Mouse (Mus musculus): ENCODE data around the gene Ehmt1.

Gene Ehmt1

GRCm38 (mm10) chr2:24910481-24910880, 8.9 kb downstream of the Ehmt1 start:
- no peak for DNase-seq

- no peak for DNase-seq
These were observed 13.7 kb downstream of the Ehmt1 start for GRCm38 (mm10) chr2:24905653-24906155.

- no peak for DNase-seq
These were observed 14.4 kb downstream of the Ehmt1 start for GRCm38 (mm10) chr2:24904823-24905652.

DNA sequence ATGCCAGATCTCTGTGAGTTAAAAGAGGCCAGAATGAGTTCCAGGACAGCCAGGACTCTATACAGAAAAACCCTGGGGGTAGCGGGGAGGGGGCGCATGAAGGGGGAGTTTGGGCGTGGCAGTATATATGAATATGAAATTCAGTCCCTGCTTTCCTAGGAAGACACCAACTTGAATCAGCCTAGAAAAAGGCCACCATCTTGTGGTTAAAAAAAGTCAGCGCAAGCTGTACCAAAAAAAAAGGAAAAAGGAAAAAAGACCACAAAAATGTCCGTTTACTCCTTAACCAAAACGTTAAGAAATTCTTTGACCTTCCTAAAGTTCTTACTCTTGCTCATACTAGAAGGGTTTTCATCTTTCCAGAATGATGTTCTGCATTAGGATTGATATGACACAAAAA, 16.4 kb downstream of the Ehmt1 start:
- no peak for DNase-seq

DNA sequence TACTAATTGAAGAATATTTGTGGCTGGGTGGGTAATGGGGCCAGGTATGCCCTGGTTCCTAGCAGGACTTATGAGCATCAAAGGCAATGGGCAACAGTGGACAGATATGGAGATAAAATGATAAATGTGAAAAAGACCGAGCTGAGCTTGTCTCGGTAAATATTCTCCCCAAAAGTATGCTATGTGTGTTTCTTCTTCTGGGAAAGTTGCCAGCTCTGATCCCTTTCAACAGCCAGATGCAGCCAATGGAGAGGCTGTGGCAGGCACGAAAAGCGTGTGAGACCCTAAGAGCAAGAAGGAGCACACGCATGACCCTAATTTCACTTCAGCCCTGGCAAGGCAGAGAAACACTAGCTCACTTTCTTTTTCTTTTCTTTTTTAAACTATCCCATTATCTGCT, 18.4 kb downstream of the Ehmt1 start:
- DNase-seq = peak; percentile 48

- no peak for DNase-seq
These were observed 20.1 kb downstream of the Ehmt1 start for GRCm38 (mm10) chr2:24899292-24899691.

GRCm38 (mm10) chr2:24896761-24897160, 22.7 kb downstream of the Ehmt1 start:
- no peak for DNase-seq

DNA sequence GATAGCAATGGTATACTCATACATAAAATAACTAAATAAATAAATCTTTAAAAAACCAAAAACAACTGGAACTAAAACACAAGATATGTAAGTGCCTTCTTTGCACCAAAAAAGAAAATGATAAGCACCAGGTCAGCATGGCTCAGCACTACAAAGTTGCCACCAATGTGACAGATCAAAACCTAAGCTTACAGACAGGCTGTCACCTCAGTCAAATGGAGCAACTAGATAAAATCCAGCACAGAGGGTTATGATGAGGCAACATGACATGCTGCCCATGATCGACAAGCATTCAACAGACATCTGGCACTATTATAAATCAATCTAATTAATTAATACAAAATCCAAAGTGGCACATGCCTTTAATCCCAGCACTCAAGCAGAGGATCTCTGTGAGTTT, 25.2 kb downstream of the Ehmt1 start:
- DNase-seq = no peak

GRCm38 (mm10) chr2:24892318-24892717, 27.1 kb downstream of the Ehmt1 start:
- DNase-seq = no peak

- DNase-seq = no peak
These were observed 28.6 kb downstream of the Ehmt1 start for GRCm38 (mm10) chr2:24890541-24891447.

- no peak for DNase-seq
These were observed 30.5 kb downstream of the Ehmt1 start for GRCm38 (mm10) chr2:24888895-24889294.

GRCm38 (mm10) chr2:24880686-24881085, 38.7 kb downstream of the Ehmt1 start:
- DNase-seq = no peak

DNA sequence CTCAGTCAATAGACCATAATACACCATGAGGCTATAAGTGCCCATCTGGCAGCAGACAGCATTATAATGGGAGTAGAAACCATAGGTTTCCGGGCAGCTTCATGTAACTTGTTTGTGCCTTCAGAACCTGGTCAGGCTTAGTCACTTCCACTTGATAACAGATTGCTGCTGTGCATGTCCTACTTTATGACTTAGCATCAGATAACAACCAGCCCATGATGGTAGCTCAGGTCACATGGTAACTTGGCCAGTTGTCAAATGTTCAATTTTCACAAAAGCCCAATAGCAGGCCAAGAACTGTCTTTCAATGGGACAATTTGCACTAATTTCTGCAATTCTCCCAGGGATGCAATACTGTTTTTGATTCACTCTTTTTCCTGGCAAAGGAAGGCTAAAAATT, 48.5 kb downstream of the Ehmt1 start:
- DNase-seq = no peak

GRCm38 (mm10) chr2:24863010-24863409, 56.4 kb downstream of the Ehmt1 start:
- no peak for DNase-seq

DNA sequence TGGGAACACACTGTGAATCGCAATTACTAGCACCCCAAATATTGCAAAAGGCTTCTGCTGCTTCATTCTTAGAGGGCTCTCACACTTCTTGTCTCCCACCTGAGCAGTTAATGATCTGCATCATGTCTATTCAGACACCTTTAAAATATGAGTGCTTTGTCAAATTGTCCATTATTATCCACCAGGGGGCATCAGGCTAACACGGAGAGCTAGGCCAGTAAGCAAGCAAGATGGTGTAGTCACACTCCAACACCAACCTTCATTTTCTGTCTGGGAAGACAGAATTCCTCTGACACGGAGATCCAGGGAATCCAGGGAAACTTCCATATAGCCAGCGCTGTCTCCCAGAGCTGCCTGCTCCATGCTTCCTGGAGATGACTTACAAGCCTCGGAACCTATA, 67.0 kb downstream of the Ehmt1 start:
- DNase-seq = no peak

GRCm38 (mm10) chr2:24846557-24846956, 72.9 kb downstream of the Ehmt1 start:
- DNase-seq = no peak

- DNase-seq = no peak
These were observed 74.2 kb downstream of the Ehmt1 start for GRCm38 (mm10) chr2:24845256-24845655.

- no peak for DNase-seq
These were observed 88.8 kb downstream of the Ehmt1 start for GRCm38 (mm10) chr2:24830614-24831013.

- no peak for DNase-seq
These were observed 109.7 kb downstream of the Ehmt1 start for GRCm38 (mm10) chr2:24809746-24810145.

- DNase-seq = no peak
These were observed 111.7 kb downstream of the Ehmt1 start for GRCm38 (mm10) chr2:24807691-24808090.

DNA sequence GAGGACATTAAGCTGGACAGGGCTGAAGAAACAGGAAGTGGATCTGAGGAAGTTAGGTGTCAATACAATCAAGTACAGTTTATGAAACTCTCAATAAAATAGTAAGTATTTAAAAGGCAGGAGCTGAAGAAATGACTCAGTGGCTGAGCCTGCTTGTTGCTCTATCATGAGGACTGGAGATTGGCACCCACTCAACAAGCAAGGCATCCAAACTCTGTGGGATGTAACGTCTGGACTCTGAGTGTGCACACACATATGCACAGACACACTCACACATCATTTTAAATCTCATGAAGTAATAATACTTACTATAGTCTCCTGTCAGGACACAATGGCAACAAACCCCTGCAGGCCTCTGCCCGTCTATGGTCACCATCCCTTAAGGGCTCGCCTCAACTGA, 112.4 kb downstream of the Ehmt1 start:
- DNase-seq = peak; percentile 54

DNA sequence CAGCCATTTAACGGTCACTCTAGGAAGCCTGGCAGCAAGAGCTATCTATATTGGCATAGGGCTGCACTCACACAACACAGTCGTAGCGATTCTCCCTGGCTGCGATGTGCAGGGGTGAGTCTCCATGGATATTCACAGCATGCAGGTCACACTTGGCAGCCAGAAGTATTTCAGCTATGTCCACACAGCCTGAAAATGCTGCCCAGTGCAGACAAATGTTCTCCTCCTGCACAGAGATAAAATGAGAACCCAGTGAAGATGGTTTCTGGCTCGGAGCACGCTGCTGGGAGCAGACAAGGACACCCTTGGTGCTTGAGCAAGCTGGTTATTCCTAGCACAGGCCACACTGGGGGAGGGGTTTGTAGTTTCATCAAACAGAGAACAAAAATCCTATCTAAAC, 113.3 kb downstream of the Ehmt1 start:
- DNase-seq = peak; percentile 37

DNA sequence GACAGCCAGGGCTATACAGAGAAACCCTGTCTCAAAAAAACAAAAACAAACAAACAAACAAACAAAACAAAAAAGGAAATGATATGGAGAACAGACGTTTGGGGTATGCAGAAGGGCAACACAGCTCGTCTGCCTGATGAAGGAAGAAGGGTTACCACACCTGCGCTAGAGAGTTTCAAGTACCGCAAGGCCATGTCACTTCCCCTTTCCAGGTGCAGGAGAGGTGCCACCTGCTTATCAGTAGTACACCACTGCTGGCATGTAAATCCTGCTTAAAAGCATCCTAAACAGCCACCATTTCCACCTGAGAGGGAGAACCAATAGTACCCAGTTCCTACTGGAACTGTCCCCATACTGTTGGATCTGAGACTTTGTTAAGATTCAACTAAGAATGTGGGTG, 113.8 kb downstream of the Ehmt1 start:
- DNase-seq = no peak

Data from right cerebral cortex, adult 18-20 months (tissue).